Mouse (Mus musculus) testis, adult 2 months (tissue): ENCODE measurements at regions not wholly inside any gene's neighbourhood (a gene's known extent, or its start where the extent isn't known, plus 50 kb on each side); places are given as distances from the start of the nearest gene placed in this dataset.

Experiments used
- CTCF ChIP-seq: fragments of 200-500 bp; IDR thresholded peaks from 2 replicates; pipeline ENCODE4 v1.5.1; 2012; ENCODE audit warnings: low read depth, mild to moderate bottlenecking, inconsistent platforms, low read length, moderate library complexity; ENCODE audit not compliant: control insufficient read depth, insufficient read depth, insufficient replicate concordance
- POLR2A ChIP-seq: fragments of 200-500 bp; IDR thresholded peaks from 2 replicates; pipeline ENCODE4 v1.6.1; 2012; ENCODE audit warnings: low read depth, mild to moderate bottlenecking, inconsistent platforms, low read length, moderate library complexity; ENCODE audit not compliant: control insufficient read depth

DNA sequence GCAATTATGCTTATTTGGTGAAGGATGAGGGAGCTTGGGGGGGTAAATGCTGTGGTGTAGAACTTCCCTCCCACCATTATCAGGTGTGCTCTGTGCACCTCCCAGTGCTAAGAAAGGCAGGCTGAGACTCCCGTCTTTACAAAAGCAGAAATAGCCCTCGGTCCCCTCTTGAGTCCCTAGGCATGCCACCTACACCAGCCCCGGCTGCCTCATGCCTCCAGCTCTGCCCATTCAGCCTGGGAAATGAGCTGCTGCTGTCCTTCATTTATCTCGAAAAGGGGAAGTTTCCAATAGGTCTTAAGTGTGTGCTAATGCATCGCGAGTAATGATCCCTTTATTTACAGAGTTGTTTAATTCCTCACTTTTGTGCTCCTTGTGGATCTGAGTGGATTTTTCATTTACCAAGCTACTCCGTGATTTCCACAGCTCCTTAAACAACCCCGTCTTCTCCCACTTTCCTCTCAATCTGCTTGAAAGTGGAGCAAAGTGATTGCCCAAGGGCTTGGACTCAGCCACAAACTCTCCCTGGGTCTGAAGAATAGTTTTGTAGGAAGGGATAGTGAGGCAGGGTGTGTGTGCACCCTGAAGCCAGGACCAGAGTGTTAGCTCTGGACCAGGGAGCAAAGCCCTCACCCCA is 162.1 kb downstream of the Snx10 start:
- TF ChIP-seq CTCF = no peak
- no peak for TF ChIP-seq POLR2A
